Mouse (Mus musculus): ENCODE measurements around the gene Gfm1.
A peak's percentile ranks its signal among the peaks of the same experiment; 100 is the strongest.

Gene Gfm1

GRCm38 (mm10) chr3:67429999-67430380, at the start of gene Gfm1:
Gene Gfm1, plus strand, starts transcription at chr3:67430096.
- peak; percentile 76 for DNase-seq (ENCODE audit: low spot score)

- no peak for DNase-seq (ENCODE audit: low spot score)
These were observed 428 bp upstream of the Gfm1 start for GRCm38 (mm10) chr3:67429338-67429998.

GRCm38 (mm10) chr3:67434011-67434410, 4.1 kb downstream of the Gfm1 start:
- no peak for DNase-seq (ENCODE audit: low spot score)

GRCm38 (mm10) chr3:67447143-67447542, 17.2 kb downstream of the Gfm1 start:
- DNase-seq (ENCODE audit: low spot score) = no peak

- no peak for DNase-seq (ENCODE audit: low spot score)
These were observed 19.8 kb downstream of the Gfm1 start for GRCm38 (mm10) chr3:67449660-67450059.

- DNase-seq (ENCODE audit: low spot score) = no peak
These were observed 20.8 kb downstream of the Gfm1 start for GRCm38 (mm10) chr3:67450601-67451210.

- no peak for DNase-seq (ENCODE audit: low spot score)
These were observed 30.0 kb downstream of the Gfm1 start for GRCm38 (mm10) chr3:67459881-67460280.

- no peak for DNase-seq (ENCODE audit: low spot score)
These were observed 32.1 kb downstream of the Gfm1 start for GRCm38 (mm10) chr3:67462015-67462414.

GRCm38 (mm10) chr3:67462578-67462977, 32.7 kb downstream of the Gfm1 start:
- no peak for DNase-seq (ENCODE audit: low spot score)

GRCm38 (mm10) chr3:67463001-67463400, 33.1 kb downstream of the Gfm1 start:
- DNase-seq (ENCODE audit: low spot score) = no peak

- DNase-seq (ENCODE audit: low spot score) = peak; percentile 68
These were observed 33.8 kb downstream of the Gfm1 start, which contains the start of gene Lxn for GRCm38 (mm10) chr3:67463450-67464372. Gene Lxn, minus strand, starts transcription at chr3:67463926.

GRCm38 (mm10) chr3:67466576-67466975, 36.7 kb downstream of the Gfm1 start:
- DNase-seq (ENCODE audit: low spot score) = no peak

- no peak for DNase-seq (ENCODE audit: low spot score)
These were observed 37.4 kb downstream of the Gfm1 start for GRCm38 (mm10) chr3:67467281-67467680.

GRCm38 (mm10) chr3:67471408-67472127, 41.7 kb downstream of the Gfm1 start:
- DNase-seq (ENCODE audit: low spot score) = no peak

GRCm38 (mm10) chr3:67473438-67473837, 43.5 kb downstream of the Gfm1 start:
- no peak for DNase-seq (ENCODE audit: low spot score)

- no peak for DNase-seq (ENCODE audit: low spot score)
These were observed 49.9 kb downstream of the Gfm1 start for GRCm38 (mm10) chr3:67479806-67480205.

GRCm38 (mm10) chr3:67482400-67482799, 52.5 kb downstream of the Gfm1 start:
- no peak for DNase-seq (ENCODE audit: low spot score)

- DNase-seq (ENCODE audit: low spot score) = no peak
These were observed 55.3 kb downstream of the Gfm1 start for GRCm38 (mm10) chr3:67485233-67485632.

GRCm38 (mm10) chr3:67490156-67490555, 60.3 kb downstream of the Gfm1 start:
- DNase-seq (ENCODE audit: low spot score) = no peak

GRCm38 (mm10) chr3:67492086-67492869, 62.4 kb downstream of the Gfm1 start:
- no peak for DNase-seq (ENCODE audit: low spot score)

- DNase-seq (ENCODE audit: low spot score) = no peak
These were observed 63.2 kb downstream of the Gfm1 start for GRCm38 (mm10) chr3:67493132-67493531.
